Mouse (Mus musculus): ENCODE results near the gene Pibf1. TPM values are rescaled to one million over a fixed set of nuclear protein-coding genes. Genes with fewer than 3 reads are reported as not detected.

Gene Pibf1
- polyA plus RNA-seq, 1 experiment from 2014 or later: 24.8 TPM

DNA sequence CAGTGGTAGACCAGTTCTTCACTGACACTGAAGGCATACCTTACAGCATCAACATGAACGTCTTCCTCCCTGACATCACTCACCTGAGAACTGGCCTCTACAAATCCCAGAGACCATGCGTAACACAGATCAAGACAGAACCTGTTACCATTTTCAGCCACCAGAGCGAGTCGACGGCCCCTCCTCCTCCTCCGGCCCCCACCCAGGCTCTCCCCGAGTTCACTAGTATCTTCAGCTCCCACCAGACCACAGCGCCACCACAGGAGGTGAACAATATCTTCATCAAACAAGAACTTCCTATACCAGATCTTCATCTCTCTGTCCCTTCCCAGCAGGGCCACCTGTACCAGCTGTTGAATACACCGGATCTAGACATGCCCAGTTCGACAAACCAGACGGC is 202.2 kb downstream of the Pibf1 start:
- no peaks in the 10 kb centered on the region for H3K9me3 ChIP-seq (ENCODE audit: control insufficient read depth, low read length)
- H3K4me1 ChIP-seq (ENCODE audit: control insufficient read depth, insufficient read depth, low read length): 0 out of 2 replicates have a peak, but pooled peaks cover 3% of the 10 kb centered on the region
- H3K27me3 ChIP-seq (ENCODE audit: control insufficient read depth, insufficient read depth, low read length): peaks cover 4% of the 10 kb centered on the region; the same call in 1 of the 2 replicates
- no peak for DNase-seq (ENCODE audit: low spot score)
- no peak overlapping the region for H3K4me2 ChIP-seq (ENCODE audit: low read depth, severe bottlenecking)
- no peak overlapping the region for H3K9ac ChIP-seq (ENCODE audit: low read length)
- ATAC-seq (ENCODE audit: insufficient number of reproducible peaks, low FRiP score, low TSS enrichment, low read depth): no peak
- H3K36me3 ChIP-seq (ENCODE audit: control insufficient read depth, insufficient read depth, low read length): no peaks in the 10 kb centered on the region
- H3K4me3 ChIP-seq (ENCODE audit: low read depth, low read length): no peak overlapping the region
- no peak overlapping the region for H3K27ac ChIP-seq (replicated peaks; ENCODE audit: low read depth, low read length)
- WGBS: 67% methylated on average over 11 of the region's 11 CpGs

Other genes with a start within 250 kb of the Pibf1 start
- gene Rpl36a-ps1, start 105.1 kb upstream of the Pibf1 start, polyA plus RNA-seq (2014; fragmentation: Nextera tagmentation; extraction: Ambion mirVana): 1.6 and 1.8 TPM in 2 replicates
- gene Mzt1, start 53.3 kb upstream of the Pibf1 start, polyA plus RNA-seq (2014; fragmentation: Nextera tagmentation; extraction: Ambion mirVana): 104 and 109 TPM in 2 replicates
- gene Bora, start 53.2 kb upstream of the Pibf1 start, polyA plus RNA-seq (2014; fragmentation: Nextera tagmentation; extraction: Ambion mirVana): 94.8 and 103 TPM in 2 replicates
- gene Dis3, start 346 bp downstream of the Pibf1 start, polyA plus RNA-seq (2014; fragmentation: Nextera tagmentation; extraction: Ambion mirVana): 50.4 and 56.5 TPM in 2 replicates
- gene Klf5, start 199.3 kb downstream of the Pibf1 start, polyA plus RNA-seq (2014; fragmentation: Nextera tagmentation; extraction: Ambion mirVana): 3.7 and 3.9 TPM in 2 replicates